ENCODE assay signal across 10 mouse cellular contexts in the genomic region with DNA sequence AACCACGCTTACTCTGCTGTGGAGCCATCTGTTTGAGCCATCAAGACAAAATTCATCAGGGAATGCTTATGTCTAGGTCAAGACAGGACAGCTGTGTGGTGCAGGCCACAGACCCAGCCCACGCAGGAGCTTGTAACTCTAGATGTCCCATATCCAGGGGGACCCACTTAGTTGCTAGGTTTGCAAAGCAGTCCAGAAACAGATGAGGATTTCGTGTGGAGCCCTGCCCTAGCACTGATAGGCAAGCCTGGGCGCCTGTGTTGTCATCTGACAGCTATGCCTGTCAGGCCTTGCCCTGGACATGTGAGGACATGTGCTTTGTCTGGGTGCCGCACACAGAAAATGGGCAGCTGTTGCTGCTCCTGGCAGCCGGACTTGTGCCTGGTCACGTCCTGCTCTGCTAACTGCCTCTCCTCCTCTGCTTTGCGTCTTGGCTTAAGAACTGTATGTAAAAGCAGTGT.
DNase-seq lines count a peak whose midpoint lies in the region; ATAC-seq lines count a peak whose summit lies in the region.
"Had no signal": no experiment of that assay in that cellular context is flagged by ENCODE, and none has a peak within 500 bp of the region (broad histone marks: within the 10 kb centered on the region; RNA-seq: fewer than 3 reads in every experiment).

No protein-coding gene starts in this region.

- no peaks in the 10 kb centered on the region for H3K36me3 ChIP-seq in embryonic facial prominence, embryonic 15.5 days
- H3K36me3 ChIP-seq in stomach, embryonic 16.5 days (ENCODE audit: control insufficient read depth, insufficient read depth, low read length), result no peaks in the 10 kb centered on the region
- H3K36me3 ChIP-seq in hindbrain, embryonic 11.5 days (ENCODE audit: control insufficient read depth, insufficient read depth, low read length), result no peaks in the 10 kb centered on the region

- no peaks in the 10 kb centered on the region for H3K9me3 ChIP-seq in embryonic facial prominence, embryonic 15.5 days (replicated peaks)
- H3K9me3 ChIP-seq in stomach, embryonic 16.5 days (replicated peaks; ENCODE audit: control insufficient read depth, low read length), result peaks cover 2% of the 10 kb centered on the region; the same call in 1 of the 2 replicates
- H3K9me3 ChIP-seq in hindbrain, embryonic 11.5 days (ENCODE audit: control insufficient read depth, low read length), result no peaks in the 10 kb centered on the region

- peak; percentile 87 for ATAC-seq in embryonic facial prominence, embryonic 15.5 days (ENCODE audit: insufficient number of reproducible peaks, low FRiP score, low TSS enrichment, low read depth)
- ATAC-seq in stomach, embryonic 16.5 days (ENCODE audit: insufficient read depth, low FRiP score), result peak; percentile 81
- no peak for ATAC-seq in hindbrain, embryonic 11.5 days (ENCODE audit: low FRiP score)
- ATAC-seq: Patski had no signal

- H3K4me2 ChIP-seq in embryonic facial prominence, embryonic 15.5 days (replicated peaks), result no peak overlapping the region
- H3K4me2 ChIP-seq in stomach, embryonic 16.5 days (ENCODE audit: low read depth, low read length), result no peak overlapping the region
- no peak overlapping the region for H3K4me2 ChIP-seq in hindbrain, embryonic 11.5 days (replicated peaks; ENCODE audit: low read depth, low read length)

- H3K9ac ChIP-seq in embryonic facial prominence, embryonic 15.5 days, result no peak overlapping the region
- H3K9ac ChIP-seq in stomach, embryonic 16.5 days (ENCODE audit: low read length), result no peak overlapping the region
- no peak overlapping the region for H3K9ac ChIP-seq in hindbrain, embryonic 11.5 days (ENCODE audit: low read depth, low read length)

- H3K27ac ChIP-seq in embryonic facial prominence, embryonic 15.5 days (replicated peaks), result no peak overlapping the region
- H3K27ac ChIP-seq in stomach, embryonic 16.5 days (ENCODE audit: low read length), result no peak overlapping the region
- H3K27ac ChIP-seq in hindbrain, embryonic 11.5 days (ENCODE audit: low read depth, low read length), result no peak overlapping the region
- H3K27ac ChIP-seq: macrophage had no signal

- peak; percentile 16 for DNase-seq in kidney, postnatal 10 days
- DNase-seq in kidney, postnatal 14 days, result no peak
- DNase-seq in heart, postnatal 10 days, result peak; percentile 57 to 62
- no peak for DNase-seq in layer of hippocampus, adult 9-11 months
- no peak for DNase-seq in T-cell, adult 2 months (ENCODE audit: low spot score)
- DNase-seq in hindbrain, embryonic 11.5 days (ENCODE audit: low spot score), result no peak

- intact Hi-C loops in heart, postnatal 10 days (cut with DNase I), result no loop called here

- 38% methylated on average over 8 of the region's 8 CpGs for WGBS in embryonic facial prominence, embryonic 15.5 days
- whole genome bisulfite sequencing in stomach, embryonic 16.5 days, result 48% methylated on average over 8 of the region's 8 CpGs
- WGBS in hindbrain, embryonic 11.5 days, result 80% methylated on average over 8 of the region's 8 CpGs

- H3K4me3 ChIP-seq in embryonic facial prominence, embryonic 15.5 days (replicated peaks), result no peak overlapping the region
- no peak overlapping the region for H3K4me3 ChIP-seq in stomach, embryonic 16.5 days (replicated peaks; ENCODE audit: low read length)
- H3K4me3 ChIP-seq in hindbrain, embryonic 11.5 days (ENCODE audit: low read depth, low read length), result no peak overlapping the region

- no peaks in the 10 kb centered on the region for H3K27me3 ChIP-seq in embryonic facial prominence, embryonic 15.5 days
- H3K27me3 ChIP-seq in stomach, embryonic 16.5 days (ENCODE audit: control insufficient read depth, insufficient read depth, low read length), result no peaks in the 10 kb centered on the region
- H3K27me3 ChIP-seq in hindbrain, embryonic 11.5 days (ENCODE audit: control insufficient read depth, insufficient read depth, low read length), result no peaks in the 10 kb centered on the region
- H3K27me3 ChIP-seq: Patski had no signal

- peaks cover 23% of the 10 kb centered on the region; the same call in 1 of the 2 replicates for H3K4me1 ChIP-seq in embryonic facial prominence, embryonic 15.5 days
- no peaks in the 10 kb centered on the region for H3K4me1 ChIP-seq in stomach, embryonic 16.5 days (ENCODE audit: control insufficient read depth, insufficient read depth, low read length)
- no peaks in the 10 kb centered on the region for H3K4me1 ChIP-seq in hindbrain, embryonic 11.5 days (replicated peaks; ENCODE audit: control insufficient read depth, insufficient read depth, low read length)

Comparison
In these comparisons a context has a peak if more than half of its experiments do, and no peak if none do; other contexts are left out.
1. DNase-seq: peak in kidney, postnatal 10 days (single experiment) and heart, postnatal 10 days (2 of 2); none in kidney, postnatal 14 days (single experiment), layer of hippocampus, adult 9-11 months (single experiment), T-cell, adult 2 months (single experiment) and hindbrain, embryonic 11.5 days (single experiment).